Mouse (Mus musculus) kidney, embryonic 16.5 days (tissue): ENCODE data around the gene Gm17654. TPM values are rescaled to one million over a fixed set of nuclear protein-coding genes. Genes with fewer than 3 reads are reported as not detected.

Experiments used
- polyA plus RNA-seq: library from polyadenylated mRNA; unstranded; fragments of >200 nt; fragmentation: Nextera tagmentation; extraction: Ambion mirVana; gene quantifications from 2 replicates; pipeline ENCODE4 v1.2.1, GENCODE M21; 2015

Gene Gm17654
- polyA plus RNA-seq, 1 experiment from 2014 or later, result not detected

Other genes starting within 250 kb of the Gm17654 start
- gene 1700001F09Rik, start 231.3 kb downstream of the Gm17654 start, polyA plus RNA-seq, result not detected in 2 replicates
- gene Gm8138, start 162.8 kb downstream of the Gm17654 start, polyA plus RNA-seq, result not detected in 2 replicates
- gene Gm5799, start 35.6 kb downstream of the Gm17654 start, polyA plus RNA-seq, result not detected in 2 replicates
- gene Gm10375, start 28.9 kb upstream of the Gm17654 start, polyA plus RNA-seq, result not detected in 2 replicates
- not detected in 2 replicates for gene Gm8165, start 98.1 kb upstream of the Gm17654 start, polyA plus RNA-seq
- gene Gm7324, start 118.7 kb upstream of the Gm17654 start, polyA plus RNA-seq, result 0.92 and 0.96 TPM in 2 replicates
- gene Gm16506, start 148.3 kb upstream of the Gm17654 start, polyA plus RNA-seq, result not detected in 2 replicates
- gene Gm6526, start 168.7 kb upstream of the Gm17654 start, polyA plus RNA-seq, result not detected in 2 replicates
- not detected in 2 replicates for gene Gm8180, start 205.6 kb upstream of the Gm17654 start, polyA plus RNA-seq